Mouse (Mus musculus) neural tube, embryonic 13.5 days (tissue): Measurements from ENCODE around the gene Nnmt. TPM values are rescaled to one million over a fixed set of nuclear protein-coding genes. Genes with fewer than 3 reads are reported as not detected.

Experiments
- polyA plus RNA-seq: library from polyadenylated mRNA; unstranded; fragments of >200 nt; fragmentation: Nextera tagmentation; extraction: Ambion mirVana; gene quantifications from 2 replicates; pipeline ENCODE4 v1.2.1, GENCODE M21; 2015

Nnmt gene
- polyA plus RNA-seq, 1 experiment from 2014 or later = 0.75 TPM

Other genes starting within 250 kb of the Nnmt start
- 113 and 120 TPM in 2 replicates for gene Rexo2, start 124.5 kb downstream of the Nnmt start, polyA plus RNA-seq
- gene Rbm7, start 109.9 kb downstream of the Nnmt start, polyA plus RNA-seq = 90.4 and 101 TPM in 2 replicates
- gene Gm5617, start 109.7 kb downstream of the Nnmt start, polyA plus RNA-seq = 22.9 and 27.7 TPM in 2 replicates
- gene Zbtb16, start 231.1 kb upstream of the Nnmt start, polyA plus RNA-seq = 7.4 and 8.5 TPM in 2 replicates